Mouse (Mus musculus): ENCODE data around the gene Miga2.

DNA sequence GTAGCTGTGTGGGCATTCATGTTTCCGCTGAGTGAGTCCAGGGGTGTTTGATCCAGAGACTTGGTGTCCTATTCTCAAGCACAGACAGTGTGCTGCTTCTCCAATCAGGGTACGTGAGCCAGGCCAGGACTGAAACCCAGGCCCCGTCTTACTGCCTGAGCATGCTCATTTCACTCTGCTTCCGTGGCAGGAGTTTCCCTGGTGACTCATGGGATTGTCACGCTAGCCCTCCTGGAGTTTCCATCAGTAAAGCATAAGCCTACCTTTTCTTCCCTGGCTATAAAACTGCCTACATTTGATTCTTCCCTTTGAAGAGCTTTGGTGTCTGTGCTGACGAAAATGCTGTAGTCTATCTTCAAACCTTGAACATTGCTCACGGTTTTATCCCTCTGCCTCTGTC is 40.9 kb upstream of the Miga2 start:
- TF ChIP-seq CTCF (IDR thresholded peaks at IDR 0.05; ENCODE audit: low read depth, low read length) = no peak
- TF ChIP-seq POLR2A (IDR thresholded peaks at IDR 0.05; ENCODE audit: borderline replicate concordance, low read depth, low read length) = no peak
